Mouse (Mus musculus) heart, postnatal 0 days (tissue): Measurements from ENCODE around the gene Mbd3. TPM values are rescaled to one million over a fixed set of nuclear protein-coding genes. Genes with fewer than 3 reads are reported as not detected.

Experiments used
- ATAC-seq: fragments of 200-750 bp; cut with Nextera tagmentation; 2 replicates; pipeline ENCODE4 v1.8.0; 2017; ENCODE audit warnings: low read depth, moderate number of reproducible peaks, moderate library complexity; ENCODE audit not compliant: insufficient read depth
- DNase-seq: peaks from one replicate; pipeline ENCODE4 v3.0.0-alpha.2; 2016; ENCODE audit warnings: low spot score
- H3K27ac ChIP-seq: fragments of 300-500 bp; sonication (generic); 2 replicates; pipeline ENCODE4 v1.5.1; 2014; ENCODE audit warnings: low read depth, mild to moderate bottlenecking
- H3K27me3 ChIP-seq: fragments of 300-500 bp; sonication (generic); 2 replicates; pipeline ENCODE4 v1.6.1; 2014; ENCODE audit warnings: low read length, mixed read lengths; ENCODE audit not compliant: control insufficient read depth, insufficient read depth
- H3K36me3 ChIP-seq: fragments of 300-500 bp; sonication (generic); replicated peaks from 2 replicates; pipeline ENCODE4 v1.6.1; 2014; ENCODE audit warnings: low read length, mixed read lengths; ENCODE audit not compliant: control insufficient read depth, insufficient read depth
- H3K4me1 ChIP-seq: fragments of 300-500 bp; sonication (generic); 2 replicates; pipeline ENCODE4 v1.6.1; 2014; ENCODE audit warnings: antibody characterized with exemption; ENCODE audit not compliant: control insufficient read depth, insufficient read depth
- H3K4me2 ChIP-seq: fragments of 300-500 bp; sonication (generic); 2 replicates; pipeline ENCODE4 v1.6.1; 2014; ENCODE audit warnings: low read depth, mild to moderate bottlenecking, low read length, moderate library complexity
- H3K4me3 ChIP-seq: fragments of 300-500 bp; sonication (generic); 2 replicates; pipeline ENCODE4 v1.5.1; 2014; ENCODE audit warnings: low read depth, low read length
- H3K9ac ChIP-seq: fragments of 300-500 bp; sonication (generic); replicated peaks from 2 replicates; pipeline ENCODE4 v1.6.1; 2014; ENCODE audit warnings: low read depth, low read length, mixed read lengths
- H3K9me3 ChIP-seq: fragments of 300-500 bp; sonication (generic); replicated peaks from 2 replicates; pipeline ENCODE4 v1.6.1; 2016; ENCODE audit warnings: low read length; ENCODE audit not compliant: control insufficient read depth
- CTCF ChIP-seq: IDR thresholded peaks from 2 replicates; pipeline ENCODE4 v1.5.1; 2016; ENCODE audit warnings: antibody characterized with exemption, control low read depth, low read depth
- EP300 ChIP-seq: IDR thresholded peaks from 2 replicates; pipeline ENCODE4 v1.6.1; 2016; ENCODE audit warnings: antibody characterized with exemption, low read depth
- WGBS: fragments of 180-500 bp; shearing (Covaris S2); extraction: QIAGEN DNeasy Blood & Tissue Kit; methylation state at CpG from one replicate; pipeline ENCODE4 v1.1.7; 2014; 5-methylcytosine and 5-hydroxymethylcytosine counted together
- microRNA-seq: library from miRNA; unstranded; fragments of <30 nt; microRNA quantifications from one replicate; pipeline ENCODE4, GENCODE M21; 2016
- polyA plus RNA-seq: library from polyadenylated mRNA; unstranded; fragments of >200 nt; fragmentation: Nextera tagmentation; extraction: Ambion mirVana; gene quantifications from 2 replicates; pipeline ENCODE4 v1.2.1, GENCODE M21; 2015
- total RNA-seq: library from RNA; depleted of rRNA; stranded (reverse); fragments of >200 nt; gene quantifications from 2 replicates; pipeline ENCODE4 v1.2.3, GENCODE M21; 2014; ENCODE audit warnings: low replicate concordance; rRNA removed

The Mbd3 gene
- total and polyA plus RNA-seq, 2 experiments from 2014 or later, result 35.3 to 75.6 TPM

GRCm38 (mm10) chr10:80343425-80343895, 55.9 kb downstream of the Mbd3 start:
- no peaks in the 10 kb centered on the region for H3K9me3 ChIP-seq
- H3K4me2 ChIP-seq, result peak overlapping the region; percentile 41; the same call in 1 of the 2 replicates
- no peaks in the 10 kb centered on the region for H3K36me3 ChIP-seq
- WGBS, result 54% methylated on average over 13 of the region's 13 CpGs
- H3K9ac ChIP-seq, result no peak overlapping the region
- H3K27me3 ChIP-seq, result peaks cover 56% of the 10 kb centered on the region
- H3K27ac ChIP-seq, result no peak overlapping the region
- H3K4me1 ChIP-seq, result peaks cover 29% of the 10 kb centered on the region
- no peak for DNase-seq
- TF ChIP-seq EP300 (no peak), CTCF (no peak)
- peak overlapping the region; percentile 16; the same call in 1 of the 2 replicates for H3K4me3 ChIP-seq
- ATAC-seq, result no peak

- H3K4me1 ChIP-seq, result peaks cover 23% of the 10 kb centered on the region
- H3K27me3 ChIP-seq, result peaks cover 55% of the 10 kb centered on the region
- no peak overlapping the region for H3K27ac ChIP-seq
- TF ChIP-seq EP300 (no peak), CTCF (no peak)
- H3K9me3 ChIP-seq, result no peaks in the 10 kb centered on the region
- no peak overlapping the region for H3K9ac ChIP-seq
- WGBS, result 2% methylated on average over 30 of the region's 33 CpGs
- ATAC-seq, result peak; percentile 42
- H3K4me3 ChIP-seq, result peak overlapping the region; percentile 16
- peak overlapping the region; percentile 41 for H3K4me2 ChIP-seq
- H3K36me3 ChIP-seq, result no peaks in the 10 kb centered on the region
- peak; percentile 64 for DNase-seq
Measured at GRCm38 (mm10) chr10:80342749-80343424, 56.5 kb downstream of the Mbd3 start.

Small RNA genes lying within 50 kb of the gene (microRNA-seq; reads per million reads assigned to microRNA genes)
- gene Gm22721, result not detected

Other genes with a start within 250 kb of the Mbd3 start
- gene Cirbp, start 233.6 kb downstream of the Mbd3 start, total RNA-seq, result 121 and 163 TPM in 2 replicates
- gene Cirbp, start 233.6 kb downstream of the Mbd3 start, polyA plus RNA-seq, result 208 and 330 TPM in 2 replicates
- 0.66 and 8.9 TPM in 2 replicates for gene 1600002K03Rik, start 226.6 kb downstream of the Mbd3 start, total RNA-seq
- 4.6 and 5.7 TPM in 2 replicates for gene 1600002K03Rik, start 226.6 kb downstream of the Mbd3 start, polyA plus RNA-seq
- 2.4 and 3.0 TPM in 2 replicates for gene Efna2, start 220.1 kb downstream of the Mbd3 start, total RNA-seq
- gene Efna2, start 220.1 kb downstream of the Mbd3 start, polyA plus RNA-seq, result 3.3 and 3.7 TPM in 2 replicates
- gene Mum1, start 173.1 kb downstream of the Mbd3 start, total RNA-seq, result 41.4 and 59.7 TPM in 2 replicates
- 18.4 and 22.9 TPM in 2 replicates for gene Mum1, start 173.1 kb downstream of the Mbd3 start, polyA plus RNA-seq
- 838 and 847 TPM in 2 replicates for gene Ndufs7, start 150.4 kb downstream of the Mbd3 start, total RNA-seq
- 1,203 and 1,284 TPM in 2 replicates for gene Ndufs7, start 150.4 kb downstream of the Mbd3 start, polyA plus RNA-seq
- gene Gamt, start 138.5 kb downstream of the Mbd3 start, total RNA-seq, result 27.2 and 27.7 TPM in 2 replicates
- gene Gamt, start 138.5 kb downstream of the Mbd3 start, polyA plus RNA-seq, result 22.8 and 25.7 TPM in 2 replicates
- 88.9 and 96.2 TPM in 2 replicates for gene Dazap1, start 138.1 kb downstream of the Mbd3 start, total RNA-seq
- 24.8 and 30.3 TPM in 2 replicates for gene Dazap1, start 138.1 kb downstream of the Mbd3 start, polyA plus RNA-seq
- gene Rps15, start 107.1 kb downstream of the Mbd3 start, total RNA-seq, result 1,030 and 1,317 TPM in 2 replicates
- gene Rps15, start 107.1 kb downstream of the Mbd3 start, polyA plus RNA-seq, result 499 and 510 TPM in 2 replicates
- gene Apc2, start 103.6 kb downstream of the Mbd3 start, total RNA-seq, result 1.4 and 3.4 TPM in 2 replicates
- gene Apc2, start 103.6 kb downstream of the Mbd3 start, polyA plus RNA-seq, result 0.77 and 0.83 TPM in 2 replicates
- 13.5 and 41.4 TPM in 2 replicates for gene 2310011J03Rik, start 79.0 kb downstream of the Mbd3 start, total RNA-seq
- gene 2310011J03Rik, start 79.0 kb downstream of the Mbd3 start, polyA plus RNA-seq, result 35.2 and 37.4 TPM in 2 replicates
- not detected in 2 replicates for gene Pcsk4, start 70.1 kb downstream of the Mbd3 start, total RNA-seq
- 2.0 and 2.1 TPM in 2 replicates for gene Pcsk4, start 70.1 kb downstream of the Mbd3 start, polyA plus RNA-seq
- gene Reep6, start 69.6 kb downstream of the Mbd3 start, total RNA-seq, result not detected in 2 replicates
- 0.85 and 1.0 TPM in 2 replicates for gene Reep6, start 69.6 kb downstream of the Mbd3 start, polyA plus RNA-seq
- gene Adamtsl5, start 51.1 kb downstream of the Mbd3 start, total RNA-seq, result 18.5 and 34.6 TPM in 2 replicates
- 12.6 and 14.6 TPM in 2 replicates for gene Adamtsl5, start 51.1 kb downstream of the Mbd3 start, polyA plus RNA-seq
- gene Plk5, start 43.1 kb downstream of the Mbd3 start, total RNA-seq, result 1.7 TPM in 1 of 2 replicates, not detected in the other
- gene Plk5, start 43.1 kb downstream of the Mbd3 start, polyA plus RNA-seq, result 0.05 TPM in 2 replicates
- gene Mex3d, start 11.9 kb downstream of the Mbd3 start, total RNA-seq, result 20.0 and 26.4 TPM in 2 replicates
- 2.2 and 2.9 TPM in 2 replicates for gene Mex3d, start 11.9 kb downstream of the Mbd3 start, polyA plus RNA-seq
- gene Uqcr11, start 7.3 kb upstream of the Mbd3 start, total RNA-seq, result 1,589 and 2,020 TPM in 2 replicates
- gene Uqcr11, start 7.3 kb upstream of the Mbd3 start, polyA plus RNA-seq, result 3,128 and 3,343 TPM in 2 replicates
- 77.8 and 91.4 TPM in 2 replicates for gene Tcf3, start 34.1 kb upstream of the Mbd3 start, total RNA-seq
- gene Tcf3, start 34.1 kb upstream of the Mbd3 start, polyA plus RNA-seq, result 20.1 and 20.6 TPM in 2 replicates
- not detected in 2 replicates for gene Onecut3, start 95.3 kb upstream of the Mbd3 start, total RNA-seq
- not detected in 2 replicates for gene Onecut3, start 95.3 kb upstream of the Mbd3 start, polyA plus RNA-seq
- gene Atp8b3, start 139.6 kb upstream of the Mbd3 start, total RNA-seq, result not detected in 2 replicates
- not detected in 2 replicates for gene Atp8b3, start 139.6 kb upstream of the Mbd3 start, polyA plus RNA-seq
- 13.1 and 17.6 TPM in 2 replicates for gene Rexo1, start 162.0 kb upstream of the Mbd3 start, total RNA-seq
- gene Rexo1, start 162.0 kb upstream of the Mbd3 start, polyA plus RNA-seq, result 7.6 TPM in 2 replicates
- gene Klf16, start 177.8 kb upstream of the Mbd3 start, total RNA-seq, result 9.3 TPM in 2 replicates
- 3.1 and 3.5 TPM in 2 replicates for gene Klf16, start 177.8 kb upstream of the Mbd3 start, polyA plus RNA-seq
- gene Abhd17a, start 190.8 kb upstream of the Mbd3 start, total RNA-seq, result 194 and 462 TPM in 2 replicates
- gene Abhd17a, start 190.8 kb upstream of the Mbd3 start, polyA plus RNA-seq, result 88.2 and 88.6 TPM in 2 replicates
- 25.8 and 44.5 TPM in 2 replicates for gene Scamp4, start 203.3 kb upstream of the Mbd3 start, total RNA-seq
- 39.2 and 39.8 TPM in 2 replicates for gene Scamp4, start 203.3 kb upstream of the Mbd3 start, polyA plus RNA-seq
- 1.6 and 4.5 TPM in 2 replicates for gene Adat3, start 203.3 kb upstream of the Mbd3 start, total RNA-seq
- gene Adat3, start 203.3 kb upstream of the Mbd3 start, polyA plus RNA-seq, result 1.8 and 2.7 TPM in 2 replicates
- gene Gm49322, start 206.5 kb upstream of the Mbd3 start, total RNA-seq, result 0.23 and 1.3 TPM in 2 replicates
- gene Gm49322, start 206.5 kb upstream of the Mbd3 start, polyA plus RNA-seq, result 0.33 and 0.38 TPM in 2 replicates
- gene Csnk1g2, start 223.3 kb upstream of the Mbd3 start, total RNA-seq, result 141 and 149 TPM in 2 replicates
- 69.1 and 75.6 TPM in 2 replicates for gene Csnk1g2, start 223.3 kb upstream of the Mbd3 start, polyA plus RNA-seq